Mouse (Mus musculus): Measurements from ENCODE around the gene Kcnh8. TPM values are rescaled to one million over a fixed set of nuclear protein-coding genes. Genes with fewer than 3 reads are reported as not detected.

Kcnh8 gene
- total RNA-seq, 2 experiments from 2014 or later, result not detected

DNA sequence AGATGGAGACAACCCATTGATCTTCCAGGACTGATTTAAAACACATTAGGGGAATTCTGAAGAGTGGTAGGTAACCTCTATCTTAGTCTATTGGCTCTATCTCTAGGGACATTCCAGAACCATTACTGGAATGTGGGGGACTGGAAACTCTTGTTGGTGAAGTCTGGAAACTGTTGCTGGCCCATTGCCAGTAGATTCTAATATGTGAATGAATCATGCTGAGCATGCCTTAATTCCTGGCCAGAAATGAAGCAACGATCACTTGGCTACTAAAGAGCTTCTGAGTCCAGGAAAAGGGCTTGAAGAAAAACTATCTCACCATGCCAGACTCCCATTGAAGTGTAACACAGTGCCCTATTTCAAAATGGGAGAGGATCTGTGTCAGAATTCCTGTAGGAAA lies 208.3 kb downstream of the Kcnh8 start:
- no peak for ATAC-seq (replicated peaks; ENCODE audit: poor library complexity)

DNA sequence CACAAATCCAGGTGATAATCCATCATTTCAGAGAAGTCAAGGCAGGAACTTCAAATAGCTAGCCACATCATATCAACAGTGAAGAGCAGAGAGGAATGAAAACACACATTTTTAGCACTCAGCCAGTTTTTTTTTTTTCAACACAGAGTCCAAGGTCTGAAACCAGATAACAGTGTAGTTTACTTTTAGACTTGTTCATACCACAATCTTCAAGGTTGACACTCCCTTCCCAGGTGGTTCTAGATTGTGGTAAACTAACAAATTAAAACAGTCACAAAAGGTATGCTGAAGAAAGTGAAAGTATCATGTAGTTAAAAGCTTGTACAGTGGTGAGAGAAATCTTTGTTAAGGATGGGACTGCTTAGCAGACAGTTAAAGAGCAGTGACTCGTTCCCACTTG lies 216.5 kb downstream of the Kcnh8 start:
- no peak for ATAC-seq (replicated peaks; ENCODE audit: poor library complexity)

GRCm38 (mm10) chr17:52829678-52830077 lies 227.2 kb downstream of the Kcnh8 start:
- no peak for ATAC-seq (replicated peaks; ENCODE audit: poor library complexity)

- ATAC-seq (replicated peaks; ENCODE audit: poor library complexity), result no peak
These were observed 270.7 kb downstream of the Kcnh8 start for GRCm38 (mm10) chr17:52873195-52873594.

DNA sequence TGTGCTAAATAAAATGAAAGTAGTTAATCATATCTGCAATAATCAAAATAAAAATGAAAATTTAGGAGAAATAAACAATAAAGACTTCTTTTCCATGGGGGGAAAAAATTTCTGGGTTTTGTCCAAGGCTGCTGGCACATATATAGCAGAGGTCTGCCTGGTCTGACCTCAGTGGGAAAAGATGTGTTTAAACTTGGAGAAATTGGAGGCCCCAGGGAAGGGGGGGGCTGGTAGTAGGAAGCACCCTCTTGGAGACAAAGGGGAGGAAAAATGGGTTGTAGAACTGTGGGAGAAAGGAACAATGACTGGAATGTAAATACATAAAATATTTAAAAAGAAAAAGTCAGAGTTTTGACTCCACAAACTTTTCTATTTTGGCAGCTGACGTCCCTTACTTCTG lies 276.5 kb downstream of the Kcnh8 start:
- ATAC-seq (replicated peaks; ENCODE audit: poor library complexity), result no peak

- no peak for ATAC-seq (replicated peaks; ENCODE audit: poor library complexity)
These were observed 277.5 kb downstream of the Kcnh8 start for GRCm38 (mm10) chr17:52880051-52880450.

GRCm38 (mm10) chr17:52885210-52885609 lies 282.7 kb downstream of the Kcnh8 start:
- ATAC-seq (replicated peaks; ENCODE audit: poor library complexity), result no peak

GRCm38 (mm10) chr17:52920519-52921106 lies 318.1 kb downstream of the Kcnh8 start:
- ATAC-seq (replicated peaks; ENCODE audit: poor library complexity), result no peak

- no peak for ATAC-seq (replicated peaks; ENCODE audit: poor library complexity)
These were observed 341.5 kb downstream of the Kcnh8 start for GRCm38 (mm10) chr17:52943966-52944365.

DNA sequence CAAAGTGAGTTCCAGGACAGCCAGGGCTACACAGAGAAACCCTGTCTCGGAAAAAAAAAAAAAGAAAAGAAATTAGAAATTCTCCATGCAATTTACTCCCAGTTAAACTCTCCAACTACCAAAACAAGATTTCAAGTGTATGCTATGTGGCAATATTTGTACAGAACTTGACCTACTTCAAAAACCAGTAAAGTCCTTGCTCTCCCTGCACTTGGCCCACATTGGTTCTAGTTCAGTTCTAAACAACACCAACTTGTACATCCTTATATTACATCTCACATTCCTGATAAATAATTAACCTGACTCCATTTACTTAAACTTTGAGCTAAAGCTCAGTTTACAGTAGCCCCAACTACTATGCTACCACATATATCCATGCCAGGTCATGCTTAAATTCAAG lies 370.2 kb downstream of the Kcnh8 start:
- no peak for ATAC-seq (replicated peaks; ENCODE audit: poor library complexity)

GRCm38 (mm10) chr17:52980958-52981357 lies 378.4 kb downstream of the Kcnh8 start:
- no peak for ATAC-seq (replicated peaks; ENCODE audit: poor library complexity)
